Mouse (Mus musculus): ENCODE measurements around the gene Mup18. TPM values are rescaled to one million over a fixed set of nuclear protein-coding genes. Genes with fewer than 3 reads are reported as not detected.
"Not testable (repeated sequence)": the region's sequence is repeated elsewhere in the genome, so short reads cannot be mapped to it uniquely, and the experiment has no call there.

The Mup18 gene
- polyA plus RNA-seq (2014; fragmentation: Nextera tagmentation; extraction: Ambion mirVana), result not detected in 2 replicates

- H3K9ac ChIP-seq (ENCODE audit: low read depth, low read length); ATAC-seq (replicated peaks; ENCODE audit: insufficient number of reproducible peaks, low FRiP score, low TSS enrichment); H3K9me3 ChIP-seq (replicated peaks; ENCODE audit: control insufficient read depth, low read length); H3K27me3 ChIP-seq (ENCODE audit: control insufficient read depth, insufficient read depth, low read length); H3K4me3 ChIP-seq (ENCODE audit: low read depth, low read length); H3K4me2 ChIP-seq; H3K4me1 ChIP-seq (ENCODE audit: control insufficient read depth, insufficient read depth, low read length); H3K36me3 ChIP-seq (ENCODE audit: control insufficient read depth, insufficient read depth, low read length); H3K27ac ChIP-seq (ENCODE audit: low read depth, low read length): not testable (repeated sequence)
- WGBS (ENCODE audit: insufficient replicate concordance), result 50% methylated on average over 2 of the region's 2 CpGs
Measured at GRCm38 (mm10) chr4:61674036-61674435, at the start of gene Mup18. Mup18 (minus strand) TSS chr4:61674136.

- not testable (repeated sequence) for H3K27me3 ChIP-seq (ENCODE audit: control insufficient read depth, insufficient read depth, low read length); H3K4me1 ChIP-seq (ENCODE audit: control insufficient read depth, insufficient read depth, low read length); ATAC-seq (replicated peaks; ENCODE audit: insufficient number of reproducible peaks, low FRiP score, low TSS enrichment); H3K27ac ChIP-seq (ENCODE audit: low read depth, low read length); H3K36me3 ChIP-seq (ENCODE audit: control insufficient read depth, insufficient read depth, low read length); H3K4me2 ChIP-seq; H3K4me3 ChIP-seq (ENCODE audit: low read depth, low read length); H3K9me3 ChIP-seq (replicated peaks; ENCODE audit: control insufficient read depth, low read length); H3K9ac ChIP-seq (ENCODE audit: low read depth, low read length)
- 88% methylated on average over 6 of the region's 6 CpGs for WGBS (ENCODE audit: insufficient replicate concordance)
Measured at GRCm38 (mm10) chr4:61714296-61714695, 40.4 kb upstream of the Mup18 start.

Other genes with a start within 250 kb of the Mup18 start
- not detected in 2 replicates for gene Mup15, start 234.4 kb downstream of the Mup18 start, polyA plus RNA-seq (2014; fragmentation: Nextera tagmentation; extraction: Ambion mirVana)
- not detected in 2 replicates for gene Mup16, start 154.6 kb downstream of the Mup18 start, polyA plus RNA-seq (2014; fragmentation: Nextera tagmentation; extraction: Ambion mirVana)
- gene Mup17, start 78.3 kb downstream of the Mup18 start, polyA plus RNA-seq (2014; fragmentation: Nextera tagmentation; extraction: Ambion mirVana), result not detected in 2 replicates
- not detected in 2 replicates for gene Mup19, start 108.1 kb upstream of the Mup18 start, polyA plus RNA-seq (2014; fragmentation: Nextera tagmentation; extraction: Ambion mirVana)
- not detected in 2 replicates for gene Mup5, start 161.1 kb upstream of the Mup18 start, polyA plus RNA-seq (2014; fragmentation: Nextera tagmentation; extraction: Ambion mirVana)